Comparison of ENCODE assay signal across 10 mouse cellular contexts in genomic region chr2:110314509-110315155, GRCm38 (mm10). TPM values are rescaled to one million over a fixed set of nuclear protein-coding genes. Genes with fewer than 3 reads are reported as not detected.
DNase-seq lines count a peak whose midpoint lies in the region; ATAC-seq and TF ChIP-seq lines count a peak whose summit lies in the region.
"Had no signal": no experiment of that assay in that cellular context is flagged by ENCODE, and none has a peak within 500 bp of the region (broad histone marks: within the 10 kb centered on the region; RNA-seq: fewer than 3 reads in every experiment).

Gene Bbox1, minus strand, starts transcription at chr2:110314560.

- intact Hi-C loops in heart, postnatal 14 days (cut with DNase I) = no loop called here

- ATAC-seq in liver, embryonic 15.5 days (ENCODE audit: insufficient read depth) = peak; percentile 18; the same call in 1 of the 2 replicates
- ATAC-seq in forebrain, embryonic 13.5 days = no peak

- no peaks in the 10 kb centered on the region for H3K27me3 ChIP-seq in liver, embryonic 15.5 days
- no peaks in the 10 kb centered on the region for H3K27me3 ChIP-seq in thymus, adult 2 months (ENCODE audit: control insufficient read depth, insufficient read depth, low read length)
- no peaks in the 10 kb centered on the region for H3K27me3 ChIP-seq in forebrain, embryonic 13.5 days

- 61% methylated on average over 6 of the region's 6 CpGs for WGBS in liver, embryonic 15.5 days (ENCODE audit: insufficient replicate concordance)
- 89% methylated on average over 6 of the region's 6 CpGs for WGBS in thymus, adult 2 months
- 82% methylated on average over 6 of the region's 6 CpGs for WGBS in forebrain, embryonic 13.5 days

- no peaks in the 10 kb centered on the region for H3K36me3 ChIP-seq in liver, embryonic 15.5 days (replicated peaks)
- no peaks in the 10 kb centered on the region for H3K36me3 ChIP-seq in thymus, adult 2 months (ENCODE audit: control insufficient read depth, insufficient read depth, low read length)
- no peaks in the 10 kb centered on the region for H3K36me3 ChIP-seq in forebrain, embryonic 13.5 days (ENCODE audit: poor library complexity, severe bottlenecking)

- no peak within 1 kb of the TSS for H3K9ac ChIP-seq in liver, embryonic 15.5 days
- H3K9ac ChIP-seq in forebrain, embryonic 13.5 days = no peak within 1 kb of the TSS

- peak; percentile 14 to 24 for DNase-seq in heart, postnatal 14 days
- no peak for DNase-seq in heart, adult 8-10 months (ENCODE audit: low spot score)
- peak; percentile 32 for DNase-seq in NIH3T3 (ENCODE audit: low read depth)
- peak; percentile 14 to 26 for DNase-seq in cerebellum, postnatal 14 days
- no peak for DNase-seq in c-Kit-positive CD71-positive TER-119-positive erythroid progenitor cells, embryonic 14.5 days (ENCODE audit: low spot score)
- no peak for DNase-seq in thymus, adult 2 months

- no peak for TF ChIP-seq CTCF in thymus, adult 2 months (IDR thresholded peaks at IDR 0.05; ENCODE audit: borderline replicate concordance, control insufficient read depth, extremely low read depth, insufficient read depth, low read length, poor library complexity)

- no peaks in the 10 kb centered on the region for H3K4me1 ChIP-seq in liver, embryonic 15.5 days (replicated peaks)
- no peaks in the 10 kb centered on the region for H3K4me1 ChIP-seq in thymus, adult 2 months (replicated peaks; ENCODE audit: control insufficient read depth, insufficient read depth, low read length)
- H3K4me1 ChIP-seq in forebrain, embryonic 13.5 days = no peaks in the 10 kb centered on the region

- H3K27ac ChIP-seq in liver, embryonic 15.5 days (replicated peaks) = no peak within 1 kb of the TSS
- no peak within 1 kb of the TSS for H3K27ac ChIP-seq in thymus, adult 2 months (ENCODE audit: control insufficient read depth, insufficient read depth, low read length)
- no peak within 1 kb of the TSS for H3K27ac ChIP-seq in forebrain, embryonic 13.5 days
- H3K27ac ChIP-seq: heart, adult 2 months had no signal

- H3K9me3 ChIP-seq in liver, embryonic 15.5 days (replicated peaks) = no peaks in the 10 kb centered on the region
- H3K9me3 ChIP-seq in forebrain, embryonic 13.5 days (replicated peaks) = no peaks in the 10 kb centered on the region

- H3K4me2 ChIP-seq in liver, embryonic 15.5 days = no peak within 1 kb of the TSS
- H3K4me2 ChIP-seq in forebrain, embryonic 13.5 days = no peak within 1 kb of the TSS

- no peak within 1 kb of the TSS for H3K4me3 ChIP-seq in liver, embryonic 15.5 days (replicated peaks)
- no peak within 1 kb of the TSS for H3K4me3 ChIP-seq in thymus, adult 2 months (ENCODE audit: control insufficient read depth, insufficient read depth, low read length)
- H3K4me3 ChIP-seq in forebrain, embryonic 13.5 days = no peak within 1 kb of the TSS
- H3K4me3 ChIP-seq: heart, adult 2 months; myocyte had no signal

- TF ChIP-seq POLR2A in thymus, adult 2 months (IDR thresholded peaks at IDR 0.05; ENCODE audit: control insufficient read depth, extremely low read depth, insufficient read depth, low read length, poor library complexity) = no peak

RNA-seq across cellular contexts. Expression of gene Bbox1, which starts in this region (rescaled TPM):
- under 1 TPM; 0.07 to 0.29 TPM for total RNA-seq in heart, postnatal 14 days (2021)
- not detected for total RNA-seq in heart, adult 8-10 months (2022)
- 6.7 and 7.1 TPM in 2 replicates for polyA plus RNA-seq in liver, embryonic 15.5 days (2015; fragmentation: Nextera tagmentation; extraction: Ambion mirVana)
- 0.27 and 0.43 TPM in 2 replicates for polyA plus RNA-seq in thymus, adult 2 months (2012; rRNA removed)
- 0.06 and 0.10 TPM in 2 replicates for polyA plus RNA-seq in forebrain, embryonic 13.5 days (2015; fragmentation: Nextera tagmentation; extraction: Ambion mirVana)
- polyA plus RNA-seq: myocyte had no signal

Comparison
In these comparisons a context has a peak if more than half of its experiments do, and no peak if none do; other contexts are left out.
1. Peak in DNase-seq in heart, postnatal 14 days; RNA of the gene not detected or under 1 TPM.
2. DNase-seq: peak in NIH3T3 (single experiment) and cerebellum, postnatal 14 days (2 of 2); none in heart, adult 8-10 months (single experiment), c-Kit-positive CD71-positive TER-119-positive erythroid progenitor cells, embryonic 14.5 days (single experiment) and thymus, adult 2 months (single experiment).